Mouse (Mus musculus): ENCODE measurements around the gene Nt5c.

- TF ChIP-seq MAX (IDR thresholded peaks at IDR 0.05) (no peak), CEBPB (IDR thresholded peaks at IDR 0.05; ENCODE audit: low read depth) (no peak), MYOD1 (IDR thresholded peaks at IDR 0.05; ENCODE audit: control insufficient read depth, insufficient read length, low read depth) (no peak), CTCF (IDR thresholded peaks at IDR 0.05; ENCODE audit: control insufficient read depth, insufficient read depth, insufficient read length) (no peak), FOSL1 (IDR thresholded peaks at IDR 0.05; ENCODE audit: insufficient read depth, low read length, poor library complexity, severe bottlenecking) (no peak)
Measured at GRCm38 (mm10) chr11:115457405-115457804, 34.3 kb downstream of the Nt5c start.
